Mouse (Mus musculus) cerebellum, adult 9-10 months (tissue): ENCODE data around the gene Vps39.

ENCODE experiments used
- DNase-seq: peaks from one replicate; pipeline ENCODE4 v3.0.0; 2022

The Vps39 gene

DNA sequence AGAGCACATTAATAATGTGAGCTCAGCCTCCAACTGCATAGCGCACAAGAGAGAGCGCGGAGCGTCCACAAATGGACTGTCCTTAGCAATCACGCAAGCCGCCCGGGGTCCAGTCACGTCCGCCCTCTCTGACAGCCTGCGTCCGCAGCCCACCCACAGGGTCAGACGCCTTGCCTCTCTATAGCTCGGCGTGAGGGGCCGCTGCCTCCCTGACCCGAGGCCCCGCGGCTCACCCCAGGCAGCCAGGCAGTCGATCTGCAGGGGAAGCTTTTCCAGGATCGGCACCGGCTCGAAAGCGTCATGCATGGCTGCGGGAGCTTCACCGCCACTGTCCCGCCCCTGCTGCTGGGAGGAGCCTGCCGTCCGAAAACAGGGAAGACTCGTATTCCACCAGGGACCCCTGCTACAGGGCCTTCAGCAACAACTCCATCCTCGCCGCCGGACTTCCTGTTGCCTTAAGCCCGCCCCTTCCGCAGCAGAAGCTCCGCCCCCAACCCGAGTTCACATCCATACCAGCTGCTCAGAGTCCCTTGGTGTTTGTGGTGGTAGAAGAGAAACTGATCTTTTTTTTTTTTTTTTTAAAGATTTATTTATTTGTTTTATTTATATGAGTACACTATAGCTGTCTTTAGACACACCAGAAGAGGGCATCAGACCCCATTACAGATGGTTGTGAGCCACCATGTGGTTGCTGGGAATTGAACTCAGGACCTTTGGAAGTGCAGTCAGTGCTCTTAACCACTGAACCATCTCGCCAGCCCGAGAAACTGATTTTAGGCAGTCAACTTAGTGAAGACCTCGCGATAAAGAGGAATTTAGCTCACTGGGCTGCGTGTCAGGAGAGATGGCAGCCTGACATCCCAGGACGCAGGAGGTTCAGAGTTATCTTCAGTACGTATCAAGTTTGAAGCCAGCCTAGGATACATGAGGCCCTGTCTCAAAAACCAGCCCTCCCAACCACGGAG, at the start of gene Vps39:
TSS of gene Vps39 (minus strand) at position 456 of the 965 bp plus-strand sequence.
- peak; percentile 86 for DNase-seq

DNA sequence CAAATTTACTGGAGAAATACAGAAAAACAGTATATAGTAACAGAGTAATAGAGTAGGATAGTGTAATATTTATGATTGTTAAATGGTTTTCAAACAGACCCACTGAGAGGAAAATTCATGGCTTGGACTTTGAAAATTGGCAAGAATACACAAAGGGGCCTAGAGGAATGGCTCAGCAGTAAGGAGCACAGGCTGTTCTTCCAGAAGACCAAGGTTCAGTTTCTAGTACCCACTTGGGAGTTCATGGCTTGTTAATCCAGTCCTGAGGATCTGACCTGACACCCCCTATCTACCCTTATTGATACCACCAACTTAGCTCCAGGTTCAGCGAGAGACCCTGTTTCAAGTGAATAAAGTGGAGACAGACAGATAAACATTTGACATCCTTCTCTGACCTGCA, 45.0 kb upstream of the Vps39 start:
- DNase-seq = no peak

DNA sequence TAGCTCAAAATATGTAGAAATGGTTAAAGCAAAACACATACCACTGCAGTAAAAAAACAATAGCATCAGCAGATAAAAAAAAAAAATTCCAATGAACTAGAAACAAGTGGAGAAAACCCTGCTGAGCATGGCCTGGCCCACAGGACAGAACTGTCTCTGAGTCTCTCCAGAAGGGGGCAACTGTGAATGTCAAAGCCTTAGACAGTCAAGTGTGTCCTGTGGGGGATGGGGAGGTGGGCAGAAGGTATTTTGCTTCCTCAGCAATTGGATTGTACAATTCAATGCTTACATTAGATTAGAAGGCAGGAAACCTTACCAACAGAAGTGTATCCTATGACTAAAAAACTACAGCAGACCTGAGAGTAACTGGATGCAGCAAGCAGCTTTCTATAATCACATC, 39.5 kb upstream of the Vps39 start:
- no peak for DNase-seq

DNA sequence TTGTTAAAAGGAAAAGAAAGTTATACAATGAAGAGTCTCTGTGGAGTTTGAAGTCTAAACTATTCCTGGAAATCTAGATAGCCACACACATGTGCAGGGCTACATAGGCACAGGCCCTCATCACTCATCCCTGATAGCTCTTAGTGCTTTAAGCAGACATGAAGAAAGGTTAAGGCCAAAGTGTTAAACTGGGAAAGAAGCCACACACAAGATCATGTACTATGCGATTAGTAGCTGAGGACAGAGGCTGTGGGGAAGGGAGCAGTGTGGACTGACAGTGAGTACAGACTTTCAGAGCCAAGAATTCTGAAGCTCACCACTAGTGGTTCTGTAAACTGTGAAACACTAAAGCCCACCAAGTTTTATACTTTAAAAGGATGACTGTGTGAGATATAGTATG, 38.0 kb upstream of the Vps39 start:
- no peak for DNase-seq

DNA sequence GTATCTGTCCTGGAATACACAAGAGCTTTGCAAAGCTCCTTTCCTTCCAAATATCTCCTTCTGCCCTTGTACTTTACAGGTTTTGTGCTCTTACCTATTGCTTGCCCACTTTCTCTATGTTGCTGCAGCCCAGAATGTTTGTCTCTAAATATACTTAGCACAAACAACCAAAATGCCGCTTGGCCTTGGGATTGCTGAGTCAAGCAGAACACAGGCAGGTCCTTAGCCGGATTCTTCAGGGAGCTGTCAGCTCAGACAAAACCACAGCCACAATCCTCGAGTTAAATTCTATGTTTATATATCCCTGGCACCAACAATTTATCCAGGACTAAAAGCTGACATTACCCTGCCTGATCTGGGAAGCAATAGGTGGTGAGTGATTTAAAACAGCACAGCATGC, 36.4 kb upstream of the Vps39 start:
- DNase-seq = no peak

DNA sequence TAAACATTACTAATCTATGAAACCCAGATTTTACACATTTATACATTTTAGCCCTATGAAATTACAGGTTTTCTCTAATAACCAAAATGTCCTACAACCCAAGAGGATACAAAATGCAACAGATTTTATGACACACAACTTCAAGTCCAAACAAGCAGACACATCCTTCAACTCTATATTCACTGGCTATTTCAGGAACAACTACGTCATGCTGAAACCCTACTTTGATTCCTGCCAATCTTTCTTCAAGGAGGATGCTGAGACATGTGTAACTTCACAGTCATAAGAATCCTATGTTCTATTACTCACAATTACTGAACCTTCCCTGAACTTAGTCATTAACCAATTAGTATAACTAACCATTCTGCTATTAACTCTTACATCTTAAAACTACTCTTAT, 34.4 kb upstream of the Vps39 start:
- no peak for DNase-seq

DNA sequence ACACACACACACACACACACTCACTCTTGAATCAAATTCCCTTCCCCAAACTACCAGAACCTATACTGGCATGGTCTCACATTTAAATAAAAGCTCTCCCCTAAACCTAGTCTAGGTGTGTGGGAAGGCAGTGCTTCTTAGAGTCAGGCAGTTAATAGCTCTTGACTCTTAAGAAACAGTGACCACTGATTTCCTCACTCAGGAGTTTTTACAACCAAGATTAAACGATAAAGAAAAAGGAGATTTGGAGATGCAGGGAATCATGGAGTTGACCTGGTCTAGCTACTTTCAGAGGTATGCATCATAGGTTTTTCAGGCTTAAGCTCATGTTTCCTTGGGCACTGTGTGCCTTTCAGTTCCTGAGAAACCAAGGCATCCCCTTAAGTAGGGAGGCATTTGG, 33.3 kb upstream of the Vps39 start:
- no peak for DNase-seq

DNA sequence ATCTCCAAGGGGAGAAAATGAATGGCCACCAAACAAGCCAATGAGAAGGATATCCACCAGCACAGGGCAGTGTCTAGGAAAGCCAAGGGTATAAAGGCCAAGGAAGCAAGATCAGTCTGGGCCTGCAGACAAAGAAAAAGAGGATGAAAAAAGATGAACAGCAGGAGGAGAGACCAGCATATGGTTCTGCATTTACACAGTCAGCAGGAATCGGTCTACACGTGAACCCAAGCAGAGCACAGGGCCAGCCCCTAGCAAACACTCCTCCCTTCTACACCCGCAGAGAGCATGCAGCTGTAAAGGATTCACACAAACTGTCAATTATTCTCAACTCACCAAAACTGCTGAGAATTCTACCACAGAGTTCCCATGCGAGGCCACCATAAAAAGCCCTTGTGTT, 20.9 kb upstream of the Vps39 start:
- DNase-seq = peak; percentile 48

DNA sequence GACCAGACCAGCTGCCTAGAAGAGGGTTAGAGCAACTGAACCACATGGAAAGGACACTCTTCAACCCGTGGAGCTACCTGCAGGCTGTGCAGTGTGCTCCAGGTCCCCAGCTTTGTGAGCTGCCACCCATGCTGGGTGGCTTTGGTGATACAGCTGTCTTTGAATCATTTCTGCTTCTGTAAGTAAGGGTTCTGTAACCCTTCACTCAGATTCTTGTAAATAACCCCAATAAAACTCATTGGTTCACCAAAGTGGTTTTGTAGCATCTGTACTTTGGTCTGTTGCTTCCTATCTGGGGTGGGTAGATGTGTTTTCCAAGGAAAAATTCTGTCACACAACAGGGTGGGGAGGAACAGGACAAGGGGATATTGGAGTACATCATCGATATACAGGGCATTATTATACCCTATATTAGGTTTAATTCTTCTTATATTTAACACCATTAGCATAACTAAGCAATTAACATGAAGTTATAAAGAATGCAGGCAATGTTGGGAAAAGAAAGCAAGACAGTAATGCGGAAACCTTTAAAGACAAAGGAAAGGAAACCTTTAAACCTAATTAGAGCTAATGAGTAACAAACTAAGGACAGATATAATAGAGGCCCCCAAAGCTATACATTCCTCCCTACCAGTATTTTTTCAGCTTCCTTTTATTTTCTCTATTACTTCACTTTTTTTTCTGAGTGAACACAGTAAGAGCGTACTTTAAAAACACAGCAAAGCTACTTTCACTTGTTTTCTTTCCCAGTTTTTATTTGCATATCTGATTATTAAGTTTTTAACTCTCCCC, 14.7 kb upstream of the Vps39 start:
- no peak for DNase-seq

DNA sequence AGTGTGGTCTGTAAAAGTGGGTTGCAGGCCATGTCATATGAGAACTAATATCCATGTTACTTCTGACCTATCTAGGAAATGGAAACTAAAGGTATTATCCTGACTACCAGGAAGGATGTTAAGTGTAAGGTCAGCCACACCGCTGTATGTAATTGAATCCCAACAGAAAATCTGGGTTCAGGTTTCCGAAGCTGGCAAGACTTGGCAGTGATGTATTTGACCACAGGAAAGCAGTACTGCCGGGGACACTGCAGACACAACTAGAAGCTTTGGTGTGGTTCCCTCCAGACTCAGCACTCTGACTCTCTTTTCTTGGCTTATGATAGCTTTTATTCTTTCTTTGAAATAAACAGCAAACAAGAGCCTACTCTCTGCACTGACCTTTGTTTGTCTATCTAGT, 13.6 kb upstream of the Vps39 start:
- DNase-seq = no peak

DNA sequence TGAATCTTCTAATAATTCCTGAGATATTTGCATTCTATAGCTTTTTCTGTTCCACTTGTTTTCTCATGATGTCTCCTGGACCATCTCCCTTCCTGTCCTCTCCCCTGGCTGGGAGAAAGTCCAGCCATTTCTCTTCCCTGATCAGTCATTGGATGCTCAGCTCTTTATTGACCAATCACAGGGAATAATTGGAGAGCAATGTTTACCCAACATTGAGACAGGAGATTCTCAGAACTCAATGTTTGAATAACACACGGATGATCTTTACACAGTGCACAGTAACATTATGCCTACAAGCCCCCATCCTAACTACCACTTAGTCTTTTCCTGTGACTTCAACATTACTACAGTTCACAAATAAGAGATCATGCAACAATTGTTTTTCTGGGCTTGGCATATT, 7.5 kb upstream of the Vps39 start:
- no peak for DNase-seq

DNA sequence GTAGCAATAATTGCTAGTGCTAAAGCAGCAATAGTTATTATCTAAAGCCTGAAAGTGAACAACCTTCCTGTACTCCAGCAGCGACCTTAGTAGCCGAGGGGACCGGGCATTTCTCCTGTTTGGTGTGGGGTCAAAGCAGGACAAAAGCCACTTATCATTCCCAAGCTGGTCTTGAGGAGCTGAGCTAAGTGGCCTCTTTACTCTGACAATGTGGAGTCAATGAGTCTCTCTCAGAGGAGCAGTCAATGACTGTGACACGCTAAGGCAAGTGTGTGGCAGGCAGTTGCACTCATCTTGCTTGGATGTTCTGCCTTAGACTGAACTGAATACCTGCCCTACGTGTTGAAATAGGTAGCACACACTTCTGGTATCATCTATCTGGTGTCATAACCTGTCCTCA, 1.6 kb downstream of the Vps39 start:
- DNase-seq = no peak

DNA sequence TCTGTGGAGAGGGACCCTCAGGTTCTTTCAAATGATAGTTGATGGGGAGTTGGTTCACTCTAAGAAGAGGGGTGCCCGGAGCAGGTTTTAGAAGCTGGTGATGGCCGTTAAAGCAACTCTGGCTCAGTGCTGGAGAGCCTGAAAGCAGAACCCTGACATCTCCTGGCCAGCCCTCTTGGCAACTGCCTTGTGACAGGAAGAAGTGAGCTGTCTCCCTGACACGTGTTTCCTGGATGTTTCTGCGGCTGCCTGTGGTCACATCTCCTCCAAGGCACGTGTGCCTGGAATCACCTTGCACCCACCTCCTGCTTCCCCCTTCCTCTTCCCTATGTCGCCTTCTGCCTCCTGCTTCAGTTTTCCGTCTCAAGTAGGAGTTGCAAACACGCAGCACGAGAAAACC, 4.8 kb downstream of the Vps39 start:
- no peak for DNase-seq

DNA sequence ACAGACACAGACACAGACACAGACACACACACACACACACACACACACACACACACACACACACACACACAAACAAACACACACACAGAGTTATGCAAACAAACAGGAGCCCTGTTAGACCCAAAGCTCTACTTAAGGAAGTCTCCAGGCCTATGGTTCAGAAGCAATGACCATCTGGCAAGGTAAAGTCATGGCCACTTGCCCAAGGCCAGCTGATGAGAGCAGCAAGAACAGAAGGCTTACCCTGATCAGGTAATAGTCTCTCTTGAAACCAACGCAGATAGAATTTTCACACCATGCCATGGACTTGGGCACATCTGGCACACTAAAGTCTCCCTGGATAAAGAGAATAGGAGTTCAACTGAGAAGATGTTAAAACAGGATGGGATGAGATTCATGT, 11.2 kb downstream of the Vps39 start:
- DNase-seq = peak; percentile 65

DNA sequence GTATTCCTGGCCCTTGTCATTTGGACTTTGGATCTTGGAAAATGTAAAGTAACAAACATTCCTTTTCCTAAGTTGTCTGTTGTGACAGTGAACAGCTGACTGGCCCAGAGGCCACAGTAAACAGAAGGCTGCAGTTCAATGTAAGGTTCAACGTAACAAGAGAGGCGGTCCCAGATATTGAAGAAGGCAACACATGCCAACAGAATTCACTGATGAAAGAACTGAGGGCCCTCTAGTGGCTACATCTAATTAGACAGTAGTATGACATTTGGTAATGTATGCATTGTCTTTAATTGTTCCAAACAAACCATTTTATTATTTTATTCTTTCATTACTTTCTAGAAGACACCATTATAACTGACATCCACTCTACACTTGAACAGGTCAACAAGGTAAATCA, 15.1 kb downstream of the Vps39 start:
- no peak for DNase-seq

DNA sequence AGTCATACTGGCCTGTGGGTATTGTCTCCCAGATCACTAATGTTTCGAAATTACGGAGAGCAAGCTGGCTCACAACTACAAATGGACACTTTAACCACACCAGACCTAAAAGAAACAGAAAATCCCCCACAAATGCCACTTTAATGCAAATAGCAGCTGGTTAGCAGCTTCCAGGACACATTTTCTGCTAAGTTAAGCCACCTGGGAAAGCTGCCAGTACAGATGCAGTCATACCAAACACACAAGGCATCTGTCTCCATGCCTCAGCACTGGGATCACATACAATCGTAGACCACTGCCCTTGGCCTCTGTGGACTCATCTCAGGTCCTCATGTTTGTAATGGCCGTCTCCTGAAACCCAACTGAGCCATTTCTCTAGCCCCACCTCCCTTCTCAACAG, 21.4 kb downstream of the Vps39 start:
- DNase-seq = no peak

DNA sequence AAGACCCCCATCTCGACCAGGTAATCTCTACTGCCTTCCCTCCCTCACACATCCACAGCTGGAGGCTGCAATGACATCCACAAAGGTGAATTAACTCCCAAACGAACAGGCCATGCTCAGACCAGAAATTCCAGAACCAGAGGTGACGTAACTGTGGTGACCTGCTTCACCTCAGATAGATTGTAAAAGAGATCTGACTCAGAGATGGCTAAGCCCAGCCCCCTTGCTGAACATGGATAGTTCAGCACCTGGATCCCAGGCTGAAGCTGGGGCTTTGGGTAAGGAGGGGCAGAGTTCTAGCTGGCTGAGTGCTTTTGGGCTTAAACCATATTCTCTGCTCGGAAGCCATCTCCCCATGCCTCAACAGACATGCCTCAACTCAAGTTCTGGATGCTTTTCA, 37.9 kb downstream of the Vps39 start:
- no peak for DNase-seq

DNA sequence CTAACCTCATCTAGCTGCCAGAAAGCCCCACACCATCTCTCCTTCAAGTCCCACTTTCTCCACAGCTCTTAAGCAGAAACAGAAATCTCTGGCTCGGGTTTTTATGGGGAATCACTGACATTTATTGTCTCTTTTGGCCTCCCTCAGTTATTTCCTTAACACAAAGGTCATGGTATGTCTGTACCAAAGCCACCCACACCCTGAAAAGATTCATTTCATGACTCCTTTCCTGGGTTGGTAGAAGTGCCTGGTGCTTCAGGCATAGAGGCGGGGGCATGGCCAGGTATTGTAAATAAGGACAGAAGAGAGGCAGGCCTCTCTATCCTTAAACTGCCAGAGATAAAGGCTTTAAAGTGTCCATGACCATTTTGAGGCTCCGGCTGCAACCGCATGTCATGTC, 38.5 kb downstream of the Vps39 start:
- no peak for DNase-seq

DNA sequence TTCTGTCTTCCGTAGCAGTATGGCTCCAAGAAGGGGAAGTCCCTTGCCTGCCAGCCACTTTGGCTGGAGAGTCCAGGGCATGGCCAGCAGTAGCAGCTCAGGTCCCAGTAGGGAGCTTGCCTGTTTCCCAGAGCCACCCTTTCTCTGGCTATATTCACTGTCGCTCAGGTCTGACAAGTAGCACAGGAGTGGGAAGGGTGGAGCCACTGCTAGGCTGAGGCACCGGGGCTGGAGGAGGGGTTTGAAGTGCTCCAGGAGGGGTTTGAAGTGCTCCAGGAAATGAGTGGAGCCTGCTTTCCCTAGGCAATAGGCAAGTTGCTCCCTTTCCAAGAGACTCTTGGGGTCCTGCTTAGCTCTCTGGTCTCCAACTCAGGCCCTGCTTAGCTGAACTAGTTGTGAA, 39.0 kb downstream of the Vps39 start, which contains the start of gene Pla2g4f:
TSS of gene Pla2g4f (minus strand) at position 190 of the 400 bp plus-strand sequence.
- DNase-seq = no peak

DNA sequence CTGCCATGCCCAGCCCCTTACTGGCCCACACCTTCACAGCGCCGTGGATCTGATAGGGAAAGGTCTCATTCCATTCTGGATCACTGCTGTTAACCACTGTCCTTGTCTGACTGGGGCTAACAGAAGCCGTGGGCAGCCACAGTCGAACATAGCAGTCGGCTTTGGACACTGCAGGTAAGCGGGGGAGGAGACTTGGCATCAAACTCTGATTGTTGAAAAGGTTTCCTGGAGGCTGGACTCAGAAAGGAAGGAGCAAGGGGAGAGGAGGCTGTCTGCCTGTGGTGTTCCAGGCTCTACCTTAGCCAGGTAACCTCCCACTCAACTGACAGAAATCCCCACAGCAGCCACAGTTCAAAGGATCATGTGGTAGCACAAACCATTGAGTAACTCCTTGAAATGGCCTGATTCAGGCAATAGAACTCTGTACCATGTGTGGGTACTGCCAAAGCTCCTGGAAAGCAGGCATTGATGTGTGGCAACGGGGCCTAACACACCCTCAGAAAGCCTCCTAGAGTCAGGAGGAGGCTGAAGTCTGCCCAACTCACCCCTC, 40.6 kb downstream of the Vps39 start:
- no peak for DNase-seq

DNA sequence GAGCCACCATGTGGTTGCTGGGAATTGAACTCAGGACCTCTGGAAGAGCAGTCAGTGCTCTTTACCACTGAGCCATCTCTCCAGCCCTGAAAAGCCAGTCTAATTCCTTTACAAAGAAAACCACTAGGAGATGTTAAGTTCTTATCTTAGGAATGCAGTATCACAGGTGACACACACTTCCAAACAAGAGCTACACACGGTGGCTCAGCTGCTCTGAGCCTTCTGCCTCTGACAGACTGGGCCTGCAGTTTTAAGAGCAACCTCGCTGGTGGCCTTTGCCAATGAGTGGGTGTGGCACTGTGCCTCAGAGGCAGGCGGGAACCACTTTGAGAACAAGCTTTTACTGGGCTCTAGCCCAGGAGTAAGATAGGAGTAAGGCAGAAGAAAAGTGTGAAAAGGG, 48.8 kb downstream of the Vps39 start:
- no peak for DNase-seq

DNA sequence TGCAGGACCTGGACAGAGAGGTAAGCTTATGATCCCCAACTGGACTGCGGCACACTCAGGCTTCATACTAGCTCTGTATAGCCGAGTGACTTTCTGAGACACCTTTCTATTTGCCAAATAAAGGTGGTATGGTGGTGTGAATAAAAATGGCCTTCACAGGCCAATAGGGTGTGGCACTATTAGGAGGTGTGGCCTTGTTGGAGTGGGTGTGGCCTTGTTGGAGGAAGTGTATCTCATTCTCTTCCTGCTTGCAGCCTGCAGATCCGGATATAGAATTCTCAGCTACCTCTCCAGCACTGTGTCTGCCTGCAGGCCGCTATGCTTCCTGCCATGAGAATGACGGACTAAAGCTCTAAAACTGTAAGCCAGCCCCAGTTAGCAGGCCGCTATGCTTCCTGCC, 51.9 kb downstream of the Vps39 start:
- no peak for DNase-seq

DNA sequence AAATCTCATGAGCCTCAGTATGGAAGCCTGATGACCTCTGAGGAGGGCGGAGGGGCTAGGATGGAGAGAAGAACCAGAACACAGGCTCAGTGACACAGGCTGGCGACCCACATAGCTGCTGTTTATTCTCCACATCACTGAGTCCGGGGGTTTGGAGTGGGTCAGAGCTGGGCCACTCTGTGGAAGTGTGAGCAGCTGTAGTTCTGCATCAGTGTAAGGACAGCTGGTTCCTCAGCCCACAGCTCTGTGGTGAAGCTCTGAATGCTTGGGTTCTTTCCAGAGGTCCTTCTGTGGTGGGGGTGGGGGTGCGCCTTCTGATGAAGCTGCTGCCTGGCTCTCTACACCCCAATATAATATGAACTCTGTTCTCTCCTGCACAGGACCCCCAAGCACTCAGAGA, 53.1 kb downstream of the Vps39 start:
- DNase-seq = no peak

DNA sequence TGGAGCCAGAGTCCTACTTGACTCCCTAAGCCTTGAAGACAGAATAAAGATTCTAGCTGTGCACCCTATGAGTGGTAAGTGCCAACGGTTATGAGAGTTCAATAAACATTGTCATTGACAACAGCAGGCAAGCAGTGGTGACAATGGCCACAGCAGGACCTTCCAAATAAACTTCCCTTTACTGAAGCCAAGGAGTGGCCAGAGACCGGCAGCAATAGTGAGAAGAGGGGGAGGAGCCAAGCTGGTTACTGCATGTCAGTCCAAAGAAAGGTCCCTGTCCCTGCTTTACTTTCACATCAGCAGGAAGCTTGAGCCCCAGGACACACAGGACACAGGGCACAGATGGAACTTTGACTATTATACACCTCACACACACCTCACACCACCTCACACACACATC, 56.8 kb downstream of the Vps39 start:
- DNase-seq = no peak
